Mouse (Mus musculus) thymus, postnatal 36 days (tissue): Measurements from ENCODE around the gene Dclk2.

Experiments used
- DNase-seq, 2 experiments: peaks; one replicate each; pipeline ENCODE4 v3.0.0; 2022; ENCODE audit warnings: mixed read lengths in 2 of 2

Gene Dclk2

DNA sequence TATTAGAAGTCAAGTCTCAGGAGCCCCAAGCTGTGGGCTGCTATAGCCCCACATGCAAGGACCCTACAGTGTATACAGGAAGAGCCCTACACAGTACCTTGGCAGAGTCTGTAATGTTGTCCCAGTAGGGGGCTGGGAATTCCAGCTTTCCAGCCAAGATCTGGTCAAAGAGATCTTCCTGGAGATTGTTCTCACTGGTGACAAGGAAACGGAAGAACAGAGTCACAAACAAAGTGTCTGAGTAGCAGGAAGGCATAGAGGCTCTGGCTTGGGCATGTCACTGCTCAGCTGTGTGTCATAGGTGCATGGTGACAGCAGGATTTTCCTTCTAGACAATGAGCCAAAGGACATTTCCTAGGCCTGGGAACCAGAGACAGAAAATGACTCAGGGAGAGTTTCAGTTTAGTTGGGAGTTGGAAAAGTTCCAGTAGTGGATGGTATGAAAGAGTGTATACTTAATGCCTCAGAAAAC lies 126.9 kb downstream of the Dclk2 start:
- no peak for DNase-seq

DNA sequence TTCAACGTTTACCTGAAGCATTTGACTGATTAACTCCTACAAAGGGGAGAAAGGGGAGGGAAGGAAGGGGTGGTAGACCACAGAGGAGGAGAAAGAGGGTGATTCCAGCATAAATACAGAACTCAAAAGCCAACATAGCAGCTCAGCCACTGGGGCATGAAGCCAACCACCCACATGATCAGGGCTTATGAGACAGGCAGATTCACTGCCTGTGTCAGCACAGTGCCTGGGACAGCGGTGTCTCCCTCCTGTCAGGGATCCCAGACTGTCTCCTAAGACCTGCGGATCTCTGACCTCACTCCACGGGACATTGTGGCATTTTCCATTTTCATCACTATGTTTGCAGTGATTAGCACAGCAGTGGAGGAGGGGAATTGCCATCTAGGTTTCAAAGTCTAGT lies 127.4 kb downstream of the Dclk2 start:
- no peak for DNase-seq

DNA sequence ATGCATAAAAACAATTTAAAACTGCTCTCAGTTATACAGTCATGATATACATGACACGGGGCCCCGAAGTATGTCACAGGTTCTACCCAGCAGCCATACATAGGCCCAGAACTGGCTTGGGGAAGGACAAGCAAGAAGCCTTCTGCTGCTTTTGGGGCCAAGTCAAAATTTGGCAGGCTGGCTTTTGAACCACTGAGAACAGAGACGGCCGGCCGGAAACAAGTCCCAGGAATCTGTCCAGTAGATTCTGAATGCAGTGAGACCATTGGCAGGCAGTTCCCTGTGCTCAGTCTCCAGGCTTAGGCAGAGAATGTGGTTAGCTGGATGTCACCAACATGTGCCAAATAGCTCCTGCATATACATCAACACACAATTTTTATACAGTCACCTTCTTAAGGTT lies 130.9 kb downstream of the Dclk2 start:
- DNase-seq: no peak

DNA sequence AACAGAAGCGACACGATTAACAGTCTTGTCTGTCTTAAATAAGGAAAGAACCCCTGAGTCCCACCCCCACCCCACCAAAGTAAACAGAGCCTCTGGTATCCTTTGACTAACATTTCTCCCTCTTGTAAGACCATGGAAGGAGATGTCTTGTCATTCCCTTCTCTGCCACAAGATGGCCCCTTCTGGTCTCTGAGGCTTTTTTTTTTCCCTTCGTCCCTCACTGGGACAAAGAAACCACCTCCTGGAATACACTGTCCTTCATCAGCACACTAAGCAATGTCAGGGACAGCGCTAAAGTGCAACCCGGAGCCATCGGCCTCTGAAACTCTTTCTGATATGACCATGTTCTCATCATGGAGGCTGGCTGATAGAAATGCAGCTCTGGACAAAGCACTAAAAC lies 131.9 kb downstream of the Dclk2 start:
- peak in 1 of 2 experiments; percentile 31 for DNase-seq

DNA sequence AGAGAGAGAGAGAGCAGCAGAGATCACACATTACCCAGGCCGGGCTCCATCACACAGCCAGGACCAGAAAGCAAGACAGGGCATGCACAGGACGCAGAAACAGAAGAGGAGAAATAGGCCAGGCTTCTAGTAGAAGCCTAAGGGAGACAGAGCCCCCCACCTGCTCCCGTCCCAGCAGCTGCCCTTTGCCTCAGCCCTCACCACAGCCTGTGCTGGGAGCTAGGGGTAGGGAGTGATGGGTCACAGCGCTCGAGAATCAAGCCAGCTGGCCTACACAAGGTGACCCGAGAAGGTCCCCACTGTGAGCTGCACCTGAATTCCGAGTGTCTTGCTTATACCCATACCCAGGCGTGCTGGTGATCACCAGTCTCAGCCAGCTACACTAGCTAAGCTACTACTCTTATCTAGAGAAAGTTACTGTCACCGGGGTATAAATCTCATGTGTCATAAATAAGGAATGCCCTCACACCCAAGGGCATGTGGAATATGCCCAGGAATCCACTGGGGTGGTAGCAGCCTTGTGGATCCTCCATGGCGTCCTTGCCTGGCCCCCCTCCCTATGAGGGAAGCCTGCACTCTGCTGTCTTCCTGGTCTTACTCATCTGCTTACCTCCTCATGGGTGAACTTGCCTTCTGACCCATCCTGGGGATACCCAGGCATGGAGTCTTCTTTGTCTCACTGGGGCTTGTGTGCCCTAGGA lies 133.1 kb downstream of the Dclk2 start:
- DNase-seq: no peak

DNA sequence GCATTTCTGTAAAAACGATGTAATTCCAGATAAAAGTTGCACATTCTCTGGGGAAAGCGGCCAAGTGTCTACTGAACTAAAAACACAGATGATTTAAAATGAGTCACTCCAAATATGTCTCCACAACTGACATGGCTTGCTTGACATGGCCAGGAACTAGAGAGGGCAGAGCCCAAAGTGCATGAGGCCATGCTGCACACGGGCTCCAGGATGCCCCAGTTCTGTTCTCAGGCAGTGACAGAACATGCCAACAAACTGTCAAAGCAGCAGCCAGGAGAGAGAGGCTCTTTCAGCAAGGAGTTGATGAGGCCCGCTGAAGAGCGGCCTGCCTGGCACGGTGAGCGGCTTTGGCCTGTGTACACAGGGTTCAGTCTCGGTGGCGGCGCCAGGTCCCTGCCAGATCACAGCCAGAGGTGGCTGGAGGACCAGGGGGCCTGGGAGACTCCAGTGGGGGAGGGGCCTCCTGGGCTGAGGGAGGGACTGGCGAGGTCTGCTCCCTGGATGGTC lies 133.8 kb downstream of the Dclk2 start:
- DNase-seq: no peak

DNA sequence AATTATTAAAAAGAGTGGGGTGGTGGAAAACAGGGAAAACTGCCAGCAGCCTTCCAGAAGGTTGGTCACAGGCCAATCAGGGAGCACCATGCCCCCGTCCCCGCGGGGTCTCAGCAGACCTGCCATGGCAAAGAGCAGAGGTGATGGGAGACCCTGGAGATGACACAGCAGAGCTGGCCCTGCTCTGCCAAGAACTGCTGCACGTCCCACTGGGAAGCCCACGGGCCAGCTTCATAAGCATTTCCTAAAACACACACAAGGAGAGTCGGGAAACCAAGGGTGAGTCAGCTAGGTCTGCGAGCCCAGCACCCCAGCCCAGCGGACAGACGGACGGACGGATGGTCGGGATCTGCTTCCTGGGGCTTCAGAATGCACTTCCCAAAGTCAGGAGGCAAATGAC lies 134.4 kb downstream of the Dclk2 start:
- no peak for DNase-seq

DNA sequence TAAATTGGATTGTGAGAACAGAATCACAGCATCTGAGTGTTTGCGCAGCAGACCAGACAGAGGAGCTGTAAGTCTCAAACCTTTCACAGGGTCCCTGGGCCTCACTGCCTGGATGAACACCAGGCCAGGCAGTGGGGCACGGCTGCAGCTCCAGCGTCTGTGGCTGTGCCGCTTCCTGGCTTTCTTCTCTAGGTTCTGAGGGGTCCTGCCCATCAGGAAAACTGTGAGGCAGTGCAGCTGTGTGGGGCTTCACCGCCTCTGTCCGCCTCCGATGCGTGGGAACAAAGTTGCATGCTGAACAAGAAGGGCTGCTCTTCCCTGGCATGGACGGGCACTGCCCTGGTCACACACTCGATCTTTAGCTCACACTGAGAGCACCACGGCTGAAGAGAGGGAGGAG lies 135.7 kb downstream of the Dclk2 start:
- DNase-seq: no peak

DNA sequence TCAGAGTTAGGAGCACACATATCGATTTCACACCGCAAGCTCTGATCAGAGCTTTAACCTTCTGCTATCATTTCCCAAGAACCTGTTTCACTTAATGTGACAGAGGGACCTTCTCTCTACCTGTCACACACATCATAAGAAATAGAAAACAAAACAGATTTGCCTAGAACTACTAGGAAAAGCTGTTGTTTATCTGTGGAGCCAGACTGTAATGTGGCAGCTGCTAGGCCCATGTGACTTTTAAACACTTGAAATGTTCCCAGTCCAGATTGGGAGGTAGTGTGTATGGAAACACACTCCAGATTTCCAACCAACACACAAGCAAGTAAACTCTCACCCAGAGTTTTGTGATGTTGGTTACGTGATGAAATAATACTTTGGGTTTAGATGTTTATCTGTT lies 136.6 kb downstream of the Dclk2 start:
- no peak for DNase-seq

DNA sequence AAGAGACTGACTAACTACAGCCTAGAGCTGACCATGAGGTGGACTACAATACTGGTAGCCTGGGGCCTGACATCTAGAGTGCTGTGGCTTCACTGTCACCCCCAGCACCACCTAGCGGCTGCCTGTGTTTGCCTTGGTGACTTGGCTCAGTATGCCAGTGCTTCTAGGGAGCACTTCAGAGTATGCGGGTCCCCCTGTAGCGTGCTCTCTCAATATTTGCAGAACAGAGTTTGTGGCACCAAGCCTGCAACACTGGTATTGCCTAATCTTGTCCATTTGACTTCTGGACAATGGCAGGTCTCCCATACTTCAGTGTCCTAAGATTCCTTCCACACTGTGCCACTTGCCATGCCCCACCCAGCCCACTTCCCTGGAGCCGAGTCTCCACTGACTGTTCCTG lies 140.9 kb downstream of the Dclk2 start:
- DNase-seq: no peak

DNA sequence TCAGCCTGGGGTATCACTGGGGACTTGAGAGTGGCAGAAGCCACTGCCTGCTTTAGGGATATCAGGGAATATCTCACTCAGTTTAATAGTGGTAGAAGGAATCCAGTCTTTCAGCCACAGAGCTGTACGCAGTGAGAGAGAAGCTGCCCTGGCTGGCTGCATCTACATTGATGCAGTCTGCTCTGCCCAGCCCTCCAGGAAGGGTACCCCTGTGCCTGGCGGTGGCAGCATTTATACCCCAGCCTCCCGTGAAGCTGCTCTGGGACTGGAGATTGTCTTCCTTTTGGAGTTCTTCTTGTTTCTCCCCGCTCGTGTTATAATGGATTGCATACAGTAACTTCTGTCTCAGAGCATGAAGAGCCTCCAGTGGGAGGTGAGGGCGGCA lies 145.2 kb downstream of the Dclk2 start:
- no peak for DNase-seq

DNA sequence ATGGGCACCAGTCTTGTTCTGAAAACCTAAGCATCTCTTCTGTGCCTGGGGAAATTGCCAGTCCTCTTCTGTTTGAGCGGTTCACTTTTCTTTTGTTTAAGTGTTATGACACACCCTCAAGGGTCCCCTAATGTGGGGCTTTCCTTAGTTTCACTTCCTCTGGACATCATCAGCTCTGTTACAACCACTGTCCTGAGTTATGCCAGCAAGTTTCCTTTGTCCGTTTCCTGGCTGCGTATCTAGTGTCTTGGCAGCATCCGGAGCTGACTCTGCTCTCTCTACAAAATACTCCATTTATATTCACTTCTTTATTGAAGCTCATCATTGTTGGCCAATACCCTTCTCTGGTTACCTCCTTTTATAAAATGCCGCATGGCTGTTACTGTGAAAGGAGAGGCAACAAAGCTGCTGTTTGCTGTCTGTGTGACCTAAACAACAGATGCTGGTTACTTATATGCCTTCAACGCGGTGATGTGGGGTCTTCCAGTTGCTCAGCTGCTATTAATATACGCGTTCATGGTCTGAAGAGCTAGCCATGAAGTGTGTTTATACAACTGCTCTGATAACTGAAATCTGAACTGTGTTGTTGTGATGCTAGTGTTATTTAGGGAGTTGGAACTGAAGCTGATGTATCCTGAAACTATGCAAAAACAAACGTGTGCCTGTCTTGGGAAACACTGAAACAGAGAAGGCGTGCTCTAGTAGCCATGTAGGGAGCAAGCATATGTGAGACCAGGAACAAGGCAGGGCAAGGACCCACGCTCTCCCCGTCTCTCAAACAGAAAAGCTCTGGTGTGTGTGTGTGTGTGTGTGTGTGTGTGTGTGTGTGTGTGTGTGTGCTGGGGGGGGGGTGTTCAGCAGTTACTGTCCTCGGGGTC lies 145.8 kb downstream of the Dclk2 start:
- no peak for DNase-seq

DNA sequence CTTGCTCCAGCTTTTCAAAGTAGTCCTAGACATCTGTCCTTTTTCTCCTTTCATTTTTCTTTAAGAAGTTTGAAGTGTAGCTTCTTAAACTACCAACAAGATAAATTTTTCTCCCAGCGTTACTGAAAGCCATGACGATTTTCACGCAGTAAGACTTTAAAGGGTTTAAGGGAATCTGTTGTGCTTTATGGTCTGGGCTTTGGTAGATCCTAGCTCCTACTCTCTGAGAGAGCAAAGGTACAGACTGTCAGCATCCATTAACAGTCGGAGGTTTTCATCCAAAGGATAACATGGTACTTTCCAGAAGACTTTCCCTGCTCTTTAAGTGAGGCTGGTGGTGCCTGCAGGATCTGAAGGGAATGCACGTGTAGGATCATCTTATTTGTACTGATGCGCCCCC lies 151.7 kb downstream of the Dclk2 start:
- DNase-seq: no peak

DNA sequence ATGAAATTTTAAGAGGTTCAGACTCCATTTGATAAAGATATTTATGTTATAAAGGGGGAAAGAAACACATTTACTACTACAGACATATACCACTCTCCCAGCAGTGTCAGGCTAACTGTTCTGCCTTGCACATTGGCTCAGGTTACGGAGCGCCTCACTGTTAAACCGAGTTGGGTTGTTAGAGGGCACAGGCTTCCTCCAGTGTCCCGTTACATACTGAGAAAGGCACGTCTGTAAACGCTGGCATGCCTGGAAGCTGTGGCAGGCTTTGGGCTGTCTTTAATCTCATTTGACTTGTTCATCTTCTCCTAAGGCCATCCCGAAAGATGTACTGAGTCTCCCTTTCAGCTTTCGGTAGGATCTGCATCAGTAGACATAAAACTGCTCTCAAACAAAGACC lies 152.1 kb downstream of the Dclk2 start:
- no peak for DNase-seq

DNA sequence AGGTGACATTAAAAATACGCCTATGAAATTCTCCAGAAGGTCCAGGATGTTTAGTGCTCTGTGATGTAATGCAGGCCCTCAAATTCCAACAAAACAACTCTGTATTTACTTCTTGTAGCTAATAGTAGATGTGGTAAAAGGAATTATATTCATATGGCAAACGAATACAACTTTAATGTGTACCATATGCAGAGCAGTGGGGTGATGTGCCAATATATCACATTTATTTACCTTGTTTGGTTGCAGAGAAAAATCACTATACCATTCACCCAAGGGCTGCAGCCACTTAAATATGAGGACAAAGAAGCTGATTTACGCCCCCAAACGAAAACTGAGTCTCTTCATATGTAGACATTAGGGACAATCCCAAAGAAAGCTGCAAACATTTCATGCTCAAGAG lies 158.2 kb downstream of the Dclk2 start:
- no peak for DNase-seq

DNA sequence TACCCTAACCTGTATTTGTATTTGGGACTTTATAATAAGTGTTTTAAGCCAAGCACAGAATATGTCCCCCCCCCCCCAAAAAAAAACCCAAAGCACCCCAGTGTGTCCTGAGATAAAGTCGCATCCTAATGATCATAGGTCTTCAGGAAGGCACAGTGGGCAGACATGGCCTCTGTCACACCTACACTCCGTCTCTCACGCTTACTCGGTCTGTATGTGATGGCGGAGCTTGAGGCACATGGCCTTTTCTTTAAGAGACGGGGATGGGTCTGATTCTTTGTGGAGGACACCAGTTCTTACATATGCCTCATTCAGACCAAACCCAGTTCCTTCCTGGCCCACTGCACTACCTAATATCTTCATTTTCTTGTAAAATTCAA lies 158.6 kb downstream of the Dclk2 start:
- no peak for DNase-seq

DNA sequence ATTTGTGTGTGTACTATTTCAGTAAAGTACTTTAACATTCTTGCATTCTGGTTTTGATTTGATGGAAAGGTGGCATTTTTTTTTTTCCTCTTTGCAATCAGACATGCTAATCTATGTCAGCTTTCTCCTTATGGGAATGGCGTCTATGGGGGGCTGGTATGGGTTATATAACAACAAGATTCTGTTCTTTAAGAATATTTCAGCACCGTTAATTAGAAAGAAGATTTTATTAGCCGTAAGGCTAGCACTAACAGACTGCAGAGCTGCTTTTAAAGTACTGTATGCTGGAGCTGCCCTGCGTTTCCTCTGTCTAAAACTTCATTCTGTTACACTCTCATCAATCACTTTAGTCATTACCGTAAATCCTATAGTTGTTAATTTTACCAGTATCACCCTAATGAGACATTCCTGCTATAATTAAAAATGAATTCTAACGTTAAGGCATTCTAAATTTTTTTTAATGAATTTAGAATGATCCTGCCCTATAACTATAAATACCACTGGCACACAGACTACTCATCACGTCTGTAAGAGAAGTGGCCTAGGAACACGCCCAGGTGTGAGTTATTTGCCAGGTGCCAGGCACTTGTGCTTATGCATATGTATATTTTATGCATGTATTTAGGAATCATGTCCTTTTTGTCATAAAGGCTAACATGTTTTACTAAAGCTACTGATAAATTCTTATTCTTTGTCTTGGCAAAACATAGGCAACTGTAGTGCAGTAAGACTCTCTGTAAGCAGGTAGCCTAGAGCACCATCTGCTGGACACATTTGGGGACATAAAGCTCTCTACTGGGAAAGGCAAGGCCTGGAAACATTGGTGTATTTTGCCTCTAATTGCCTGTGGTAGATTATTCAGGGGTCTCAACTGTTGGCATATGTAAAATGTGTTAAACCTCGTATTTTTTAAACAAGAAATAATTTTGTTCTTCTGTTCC lies 159.3 kb downstream of the Dclk2 start:
- DNase-seq: peak; percentile 41 to 56

DNA sequence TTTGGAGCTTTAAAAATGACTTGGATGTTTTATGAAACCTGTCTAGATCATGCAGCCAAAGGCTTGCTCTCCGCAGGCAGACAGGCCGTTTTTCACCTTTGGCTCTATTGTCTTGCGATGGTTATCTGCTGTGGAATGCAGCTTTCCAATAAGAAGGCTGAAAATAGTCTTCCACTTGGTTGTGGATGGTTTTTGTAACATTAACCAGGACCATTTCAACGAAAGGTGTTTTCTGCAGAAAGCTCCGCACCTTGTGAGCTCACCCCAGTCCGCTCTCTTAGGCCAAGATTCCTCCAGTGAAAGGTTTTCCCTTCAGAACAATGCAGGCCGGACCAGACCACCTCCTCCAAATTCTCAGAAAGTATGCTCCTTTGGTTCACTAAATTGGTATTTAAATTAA lies 160.2 kb downstream of the Dclk2 start:
- no peak for DNase-seq

DNA sequence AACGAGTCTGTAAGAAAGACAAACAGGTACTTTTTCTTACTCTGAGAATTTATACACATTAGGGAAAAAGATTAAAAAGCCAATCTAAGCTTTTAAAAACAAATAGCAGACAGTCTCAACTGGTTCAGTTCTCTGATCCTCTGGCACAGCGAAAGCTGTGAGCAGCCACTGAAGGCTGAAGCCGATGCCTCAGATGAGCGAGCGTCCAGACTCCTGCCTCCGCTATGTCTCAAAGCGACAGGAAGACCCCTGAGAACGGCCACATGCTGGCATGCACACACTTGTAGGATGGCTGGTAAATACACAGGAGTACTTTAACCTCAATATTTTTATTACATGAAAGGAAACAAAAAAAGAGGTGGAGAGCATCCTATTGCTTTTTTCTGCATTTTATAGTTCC lies 160.8 kb downstream of the Dclk2 start:
- no peak for DNase-seq

DNA sequence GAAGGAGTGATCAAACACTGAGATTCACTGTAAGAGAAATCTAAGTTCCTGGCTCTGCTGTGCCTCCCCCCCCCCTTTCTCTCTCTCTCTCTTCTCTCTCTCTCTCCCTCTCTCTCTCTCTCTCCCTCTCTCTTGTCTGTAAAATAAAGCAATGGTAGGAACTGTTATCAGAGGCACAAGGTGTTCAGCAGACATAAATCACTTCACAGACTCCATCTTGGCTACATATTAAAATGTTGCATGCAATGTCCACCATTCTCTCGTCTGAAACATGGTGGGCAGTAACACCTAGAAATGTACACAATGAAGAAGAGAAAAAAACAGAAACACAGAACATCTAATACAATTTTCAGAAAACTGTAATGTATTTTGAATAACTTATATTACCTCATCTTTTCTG lies 161.3 kb downstream of the Dclk2 start:
- no peak for DNase-seq

DNA sequence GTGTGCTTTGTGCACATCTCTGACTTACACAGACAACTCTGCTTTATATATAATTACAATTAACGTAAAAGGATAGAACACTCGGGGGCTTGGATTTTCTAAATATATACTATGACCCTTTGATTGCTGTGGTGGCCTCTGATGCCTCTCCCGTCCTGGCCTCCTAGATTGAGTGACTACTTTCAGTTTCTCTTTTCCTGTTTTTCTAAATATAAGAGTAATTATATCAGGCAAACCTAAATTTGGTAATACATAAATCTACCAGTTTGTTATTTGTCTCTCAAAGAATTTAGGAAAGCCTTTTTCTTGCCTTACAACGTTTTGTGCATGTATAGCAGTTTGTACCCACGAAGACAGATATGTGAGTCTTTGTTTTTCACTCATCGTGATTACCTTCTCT lies 161.9 kb downstream of the Dclk2 start:
- no peak for DNase-seq

DNA sequence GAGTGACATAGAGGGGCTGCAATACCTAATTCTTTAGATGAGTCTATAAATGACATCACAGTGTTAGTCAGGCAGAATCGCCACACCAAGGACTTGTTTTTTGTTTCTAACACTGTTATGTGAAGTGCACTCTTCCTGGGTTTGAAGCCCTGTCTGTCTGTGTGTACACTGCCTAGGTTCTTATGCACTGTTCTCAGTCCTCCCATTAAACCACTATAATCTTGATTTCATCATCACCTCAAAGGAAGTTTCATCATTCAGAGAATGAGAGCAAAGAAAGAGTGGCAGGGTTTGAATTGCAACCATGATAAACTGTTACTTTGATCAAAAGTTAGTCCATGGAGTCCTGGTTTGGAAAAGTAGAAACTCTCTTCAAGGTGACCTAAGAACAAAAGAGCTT lies 164.1 kb downstream of the Dclk2 start:
- DNase-seq: no peak
